Mouse (Mus musculus) testis, adult 2 months (tissue): ENCODE data around the gene Slco1a6. TPM values are rescaled to one million over a fixed set of nuclear protein-coding genes. Genes with fewer than 3 reads are reported as not detected.
"Not testable (repeated sequence)": the region's sequence is repeated elsewhere in the genome, so short reads cannot be mapped to it uniquely, and the experiment has no call there.

Experiments
- H3K27ac ChIP-seq: fragments of 200-500 bp; 2 replicates; pipeline ENCODE4 v1.5.1; 2012; ENCODE audit warnings: low read depth, low read length; ENCODE audit not compliant: control insufficient read depth, insufficient read depth
- H3K27me3 ChIP-seq: fragments of 200-500 bp; 2 replicates; pipeline ENCODE4 v1.6.1; 2012; ENCODE audit warnings: mild to moderate bottlenecking, low read length, moderate library complexity; ENCODE audit not compliant: control insufficient read depth, insufficient read depth
- H3K36me3 ChIP-seq: fragments of 200-500 bp; 2 replicates; pipeline ENCODE4 v1.6.1; 2012; ENCODE audit warnings: mild to moderate bottlenecking, low read length; ENCODE audit not compliant: control insufficient read depth, insufficient read depth
- H3K4me1 ChIP-seq: fragments of 200-500 bp; 2 replicates; pipeline ENCODE4 v1.6.1; 2012; ENCODE audit warnings: low read length; ENCODE audit not compliant: control insufficient read depth, insufficient read depth
- H3K4me3 ChIP-seq: fragments of 200-500 bp; 2 replicates; pipeline ENCODE4 v1.5.1; 2012; ENCODE audit warnings: low read depth, mild to moderate bottlenecking, low read length, moderate library complexity, mixed read lengths; ENCODE audit not compliant: control insufficient read depth
- CTCF ChIP-seq: fragments of 200-500 bp; IDR thresholded peaks from 2 replicates; pipeline ENCODE4 v1.5.1; 2012; ENCODE audit warnings: low read depth, mild to moderate bottlenecking, inconsistent platforms, low read length, moderate library complexity; ENCODE audit not compliant: control insufficient read depth, insufficient read depth, insufficient replicate concordance
- POLR2A ChIP-seq: fragments of 200-500 bp; IDR thresholded peaks from 2 replicates; pipeline ENCODE4 v1.6.1; 2012; ENCODE audit warnings: low read depth, mild to moderate bottlenecking, inconsistent platforms, low read length, moderate library complexity; ENCODE audit not compliant: control insufficient read depth
- polyA plus RNA-seq: library from polyadenylated mRNA; depleted of rRNA; stranded (reverse); fragments of >200 nt; gene quantifications from 2 replicates; pipeline ENCODE4 v1.2.3, GENCODE M21; 2012; rRNA removed

Gene Slco1a6
- polyA plus RNA-seq, 1 experiment = 0.44 TPM

DNA sequence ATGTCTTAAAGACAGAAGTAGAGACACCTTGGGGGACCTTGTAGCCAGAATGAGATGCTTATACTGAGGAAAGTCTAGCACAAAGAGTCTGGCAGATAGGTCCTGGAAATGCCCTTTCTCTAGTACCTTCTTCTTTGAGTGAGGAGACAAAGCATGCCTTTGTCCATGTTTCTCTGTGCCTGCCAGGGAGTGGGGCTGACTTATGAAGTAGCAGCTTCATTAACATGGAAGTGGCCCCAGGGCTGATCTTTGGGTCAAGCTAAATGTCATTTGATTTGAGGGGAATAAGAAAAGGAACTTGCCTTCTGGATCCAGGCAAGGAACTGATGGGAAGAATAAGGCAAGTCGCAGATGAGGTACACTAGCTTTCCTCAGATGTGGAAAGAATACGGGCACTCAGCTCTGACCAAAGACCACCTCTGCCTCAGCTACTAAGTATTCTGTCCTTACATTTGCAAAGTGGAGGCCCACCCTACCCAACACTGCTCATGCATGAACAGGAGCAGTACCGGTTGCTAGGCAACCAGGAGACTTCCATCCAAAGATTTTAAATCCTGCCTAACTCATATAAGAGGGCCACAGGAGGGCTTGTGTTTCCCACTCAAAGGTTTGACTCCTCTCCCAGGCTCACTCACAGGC is 96.5 kb downstream of the Slco1a6 start:
- Histone ChIP-seq H3K36me3 (no peaks in the 10 kb centered on the region), H3K4me1 (peaks cover 9% of the 10 kb centered on the region), H3K27ac (no peak overlapping the region), H3K27me3 (no peaks in the 10 kb centered on the region), H3K4me3 (no peak overlapping the region)
- TF ChIP-seq CTCF = no peak

- no peaks in the 10 kb centered on the region for H3K4me1 ChIP-seq
- H3K27ac ChIP-seq = no peak overlapping the region
- H3K27me3 ChIP-seq = no peaks in the 10 kb centered on the region
- H3K36me3 ChIP-seq = no peaks in the 10 kb centered on the region
- no peak for TF ChIP-seq CTCF
- H3K4me3 ChIP-seq = no peak overlapping the region
These were observed 117.2 kb downstream of the Slco1a6 start for GRCm38 (mm10) chr6:142091126-142091525.

DNA sequence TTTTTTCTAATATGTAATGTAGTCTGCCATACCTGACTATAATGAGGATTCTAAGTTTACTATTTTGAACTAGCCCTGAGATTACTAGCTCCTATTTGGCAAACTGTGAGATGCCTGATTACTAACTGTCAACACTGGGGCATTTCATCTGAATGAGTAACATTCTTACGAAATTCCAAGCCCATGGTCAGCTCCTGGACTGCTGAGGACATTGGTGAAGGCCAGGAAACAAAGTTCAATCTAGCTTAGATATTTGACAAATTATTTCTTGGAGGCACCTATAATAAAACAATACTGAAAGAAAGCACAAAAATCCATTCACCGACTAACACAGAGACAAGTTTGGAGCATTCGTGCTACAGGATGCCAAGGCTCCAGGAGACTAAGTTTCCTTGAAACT is 150.0 kb downstream of the Slco1a6 start:
- H3K4me3 ChIP-seq, H3K4me1 ChIP-seq, H3K27me3 ChIP-seq, H3K27ac ChIP-seq, H3K36me3 ChIP-seq: not testable (repeated sequence)

GRCm38 (mm10) chr6:142047689-142048088 is 160.6 kb downstream of the Slco1a6 start:
- Histone ChIP-seq H3K36me3 (no peaks in the 10 kb centered on the region), H3K27ac (no peak overlapping the region), H3K4me3 (no peak overlapping the region), H3K27me3 (no peaks in the 10 kb centered on the region), H3K4me1 (no peaks in the 10 kb centered on the region)
- TF ChIP-seq POLR2A (no peak), CTCF (no peak)

- Histone ChIP-seq H3K4me1 (no peaks in the 10 kb centered on the region; the same call in 1 of the 2 replicates), H3K4me3 (no peak overlapping the region), H3K27ac (no peak overlapping the region), H3K36me3 (no peaks in the 10 kb centered on the region), H3K27me3 (no peaks in the 10 kb centered on the region)
- no peak for TF ChIP-seq POLR2A
- no peak for TF ChIP-seq CTCF
These were observed 162.6 kb downstream of the Slco1a6 start for GRCm38 (mm10) chr6:142045746-142046145.

GRCm38 (mm10) chr6:142041896-142042295 is 166.4 kb downstream of the Slco1a6 start:
- no peaks in the 10 kb centered on the region for H3K36me3 ChIP-seq
- TF ChIP-seq POLR2A = no peak
- TF ChIP-seq CTCF = no peak
- H3K4me1 ChIP-seq = no peaks in the 10 kb centered on the region; the same call in none of the 2 replicates
- H3K27me3 ChIP-seq = no peaks in the 10 kb centered on the region
- no peak overlapping the region for H3K27ac ChIP-seq
- H3K4me3 ChIP-seq = no peak overlapping the region

DNA sequence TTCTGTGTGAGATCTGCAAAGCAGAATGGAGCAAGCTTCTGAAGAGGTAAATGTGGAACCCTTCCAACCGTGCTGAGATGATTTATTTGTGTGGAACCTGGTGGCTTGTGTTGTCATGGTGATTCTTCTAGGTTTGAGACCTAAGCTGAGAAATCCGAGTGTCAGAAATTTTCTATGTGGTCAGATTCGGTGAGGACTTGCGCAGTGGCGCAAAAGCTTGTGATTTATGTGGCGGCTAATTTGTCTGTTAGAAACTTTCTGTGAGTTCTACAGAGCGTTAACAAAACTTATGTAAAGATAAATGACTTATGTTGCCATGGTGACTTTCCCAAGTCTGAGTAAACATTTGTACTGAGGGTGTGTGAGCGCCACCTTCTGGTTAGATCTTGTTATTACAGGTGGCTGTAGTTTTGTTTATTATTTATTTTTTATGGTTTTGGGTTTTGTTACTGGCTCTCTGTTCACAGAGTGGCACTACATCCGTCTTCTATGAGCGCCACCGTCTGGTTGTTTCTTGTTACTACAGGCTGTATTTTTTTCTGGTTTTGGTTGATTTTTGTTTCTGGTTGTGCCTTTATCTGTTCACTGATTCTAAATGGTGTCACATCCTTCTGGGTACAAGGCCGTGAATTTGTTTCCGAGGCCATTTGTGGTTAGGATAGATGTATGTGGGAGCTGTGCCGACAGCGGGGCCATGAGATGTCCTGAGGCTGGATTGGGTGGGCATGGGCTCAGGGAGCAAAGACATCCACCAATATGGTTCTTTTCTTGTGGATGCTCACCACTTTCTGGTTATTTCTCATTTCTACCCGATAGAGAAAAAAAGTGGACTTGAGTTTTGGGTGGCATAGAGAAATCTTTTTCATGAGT is 167.8 kb downstream of the Slco1a6 start:
- Histone ChIP-seq H3K27ac (no peak overlapping the region), H3K4me1 (no peaks in the 10 kb centered on the region; the same call in none of the 2 replicates), H3K4me3 (peak overlapping the region; percentile 39), H3K36me3 (no peaks in the 10 kb centered on the region), H3K27me3 (no peaks in the 10 kb centered on the region)
- TF ChIP-seq CTCF = no peak
- TF ChIP-seq POLR2A = no peak

DNA sequence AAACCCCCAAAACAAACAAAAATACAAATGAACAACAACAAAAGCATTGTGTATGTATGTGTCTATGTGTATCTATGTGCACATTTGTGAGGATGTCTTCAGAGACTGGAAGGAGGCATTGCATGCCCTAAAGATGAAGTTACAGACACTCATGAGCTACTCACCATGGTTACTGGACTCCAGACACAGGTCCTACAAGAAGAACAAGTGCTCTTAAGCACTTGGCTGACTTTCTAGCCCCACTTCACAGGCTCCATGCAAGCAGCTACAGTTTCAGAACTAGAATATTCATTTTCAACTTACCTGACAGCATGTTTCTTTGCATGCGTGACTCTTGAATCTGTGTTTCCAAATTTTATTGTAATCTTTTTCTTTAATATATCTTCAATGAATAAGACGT is 172.6 kb downstream of the Slco1a6 start:
- no peak overlapping the region for H3K27ac ChIP-seq
- no peaks in the 10 kb centered on the region for H3K27me3 ChIP-seq
- TF ChIP-seq CTCF = no peak
- TF ChIP-seq POLR2A = no peak

More for the DNA sequence above, 172.6 kb downstream of the Slco1a6 start:
- Histone ChIP-seq H3K4me3 (no peak overlapping the region), H3K4me1 (no peaks in the 10 kb centered on the region; the same call in none of the 2 replicates), H3K36me3 (no peaks in the 10 kb centered on the region)

Other genes starting within 250 kb of the Slco1a6 start
- gene Gm6614, start 197.1 kb downstream of the Slco1a6 start, polyA plus RNA-seq = not detected in 2 replicates
- 0.13 TPM in 1 of 2 replicates, not detected in the other for gene Iapp, start 89.9 kb upstream of the Slco1a6 start, polyA plus RNA-seq
- gene Slco1a5, start 114.5 kb upstream of the Slco1a6 start, polyA plus RNA-seq = 0.41 and 0.52 TPM in 2 replicates
- 5.8 and 6.3 TPM in 2 replicates for gene Pyroxd1, start 137.1 kb upstream of the Slco1a6 start, polyA plus RNA-seq
- gene Recql, start 178.6 kb upstream of the Slco1a6 start, polyA plus RNA-seq = 29.7 and 36.9 TPM in 2 replicates
- gene Golt1b, start 178.7 kb upstream of the Slco1a6 start, polyA plus RNA-seq = 4.9 and 5.4 TPM in 2 replicates
- gene Spx, start 204.9 kb upstream of the Slco1a6 start, polyA plus RNA-seq = 0.36 and 0.83 TPM in 2 replicates